Mouse (Mus musculus): ENCODE results near the gene Lrrc7. TPM values are rescaled to one million over a fixed set of nuclear protein-coding genes. Genes with fewer than 3 reads are reported as not detected.

Lrrc7 gene
- polyA plus RNA-seq, 1 experiment from 2014 or later, result 0.41 TPM

GRCm38 (mm10) chr3:158559691-158560650 is 2.0 kb downstream of the Lrrc7 start:
- Histone ChIP-seq H3K4me2 (replicated peaks; ENCODE audit: low read depth) (peak overlapping the region; percentile 94), H3K9me3 (ENCODE audit: control insufficient read depth, low read length) (no peaks in the 10 kb centered on the region), H3K27ac (replicated peaks) (no peak overlapping the region), H3K4me1 (replicated peaks; ENCODE audit: control insufficient read depth, insufficient read depth) (no peaks in the 10 kb centered on the region), H3K4me3 (ENCODE audit: low read depth, low read length) (peak overlapping the region; percentile 22), H3K27me3 (ENCODE audit: control insufficient read depth, insufficient read depth, low read length) (peaks cover 7% of the 10 kb centered on the region; the same call in 1 of the 2 replicates), H3K9ac (ENCODE audit: low read length) (no peak overlapping the region), H3K36me3 (ENCODE audit: control insufficient read depth, insufficient read depth, low read length) (no peaks in the 10 kb centered on the region)
- no peak for DNase-seq (ENCODE audit: low spot score)
- ATAC-seq (ENCODE audit: low FRiP score, low TSS enrichment), result no peak
- no peak for TF ChIP-seq CTCF (IDR thresholded peaks at IDR 0.05; ENCODE audit: low read depth)
- TF ChIP-seq EP300 (optimal IDR thresholded peaks at IDR 0.05), result no peak
- 5% methylated on average over 18 of the region's 18 CpGs for WGBS

GRCm38 (mm10) chr3:158559131-158559658 is 2.8 kb downstream of the Lrrc7 start:
- Histone ChIP-seq H3K9me3 (ENCODE audit: control insufficient read depth, low read length) (no peaks in the 10 kb centered on the region), H3K4me2 (replicated peaks; ENCODE audit: low read depth) (peak overlapping the region; percentile 94), H3K4me3 (ENCODE audit: low read depth, low read length) (peak overlapping the region; percentile 22; the same call in 1 of the 2 replicates), H3K27me3 (ENCODE audit: control insufficient read depth, insufficient read depth, low read length) (peaks cover 7% of the 10 kb centered on the region; the same call in 1 of the 2 replicates), H3K9ac (ENCODE audit: low read length) (no peak overlapping the region), H3K4me1 (replicated peaks; ENCODE audit: control insufficient read depth, insufficient read depth) (no peaks in the 10 kb centered on the region), H3K27ac (replicated peaks) (no peak overlapping the region), H3K36me3 (ENCODE audit: control insufficient read depth, insufficient read depth, low read length) (no peaks in the 10 kb centered on the region)
- no peak; the same call in 1 of the 2 replicates for ATAC-seq (ENCODE audit: low FRiP score, low TSS enrichment)
- DNase-seq (ENCODE audit: low spot score), result no peak
- TF ChIP-seq EP300 (optimal IDR thresholded peaks at IDR 0.05) (no peak), CTCF (IDR thresholded peaks at IDR 0.05; ENCODE audit: low read depth) (no peak)
- 21% methylated on average over 5 of the region's 5 CpGs for WGBS

- no peaks in the 10 kb centered on the region for H3K36me3 ChIP-seq (ENCODE audit: control insufficient read depth, insufficient read depth, low read length)
- no peak overlapping the region for H3K4me2 ChIP-seq (replicated peaks; ENCODE audit: low read depth)
- H3K27ac ChIP-seq (replicated peaks), result no peak overlapping the region
- TF ChIP-seq CTCF (IDR thresholded peaks at IDR 0.05; ENCODE audit: low read depth), result no peak
- TF ChIP-seq EP300 (optimal IDR thresholded peaks at IDR 0.05), result no peak
- ATAC-seq (ENCODE audit: low FRiP score, low TSS enrichment) (no peak), DNase-seq (ENCODE audit: low spot score) (no peak)
- peaks cover 7% of the 10 kb centered on the region; the same call in 1 of the 2 replicates for H3K27me3 ChIP-seq (ENCODE audit: control insufficient read depth, insufficient read depth, low read length)
- no peak overlapping the region for H3K9ac ChIP-seq (ENCODE audit: low read length)
- no peaks in the 10 kb centered on the region for H3K4me1 ChIP-seq (replicated peaks; ENCODE audit: control insufficient read depth, insufficient read depth)
- H3K4me3 ChIP-seq (ENCODE audit: low read depth, low read length), result no peak overlapping the region
- H3K9me3 ChIP-seq (ENCODE audit: control insufficient read depth, low read length), result no peaks in the 10 kb centered on the region
Measured at GRCm38 (mm10) chr3:158558631-158559030, 3.4 kb downstream of the Lrrc7 start.

DNA sequence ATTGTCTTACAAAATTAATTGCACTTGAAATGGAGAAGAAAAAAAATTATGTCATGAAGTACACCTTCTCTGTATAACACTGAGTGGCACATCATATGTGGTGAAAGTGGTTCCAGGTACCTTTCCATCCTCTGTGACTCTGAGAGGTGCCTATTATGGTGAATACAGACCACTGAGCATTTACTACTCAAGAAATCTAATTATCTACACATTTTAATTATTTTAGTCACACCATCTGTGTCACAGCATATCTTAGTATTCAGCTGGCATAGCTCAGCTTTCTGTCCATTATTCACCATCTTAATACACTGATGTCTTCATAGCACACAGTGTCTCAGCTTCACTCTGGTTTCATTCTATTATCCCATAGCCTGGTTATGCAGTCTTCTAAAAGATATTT is 7.7 kb downstream of the Lrrc7 start:
- DNase-seq (ENCODE audit: low spot score) (no peak), ATAC-seq (ENCODE audit: low FRiP score, low TSS enrichment) (no peak)
- no peak overlapping the region for H3K9ac ChIP-seq (ENCODE audit: low read length)

GRCm38 (mm10) chr3:158552105-158552504 is 9.9 kb downstream of the Lrrc7 start:
- no peaks in the 10 kb centered on the region for H3K9me3 ChIP-seq (ENCODE audit: control insufficient read depth, low read length)
- no peaks in the 10 kb centered on the region for H3K4me1 ChIP-seq (replicated peaks; ENCODE audit: control insufficient read depth, insufficient read depth)
- no peaks in the 10 kb centered on the region for H3K36me3 ChIP-seq (ENCODE audit: control insufficient read depth, insufficient read depth, low read length)
- H3K9ac ChIP-seq (ENCODE audit: low read length), result no peak overlapping the region
- H3K4me2 ChIP-seq (replicated peaks; ENCODE audit: low read depth), result no peak overlapping the region
- no peak overlapping the region for H3K27ac ChIP-seq (replicated peaks)
- no peaks in the 10 kb centered on the region for H3K27me3 ChIP-seq (ENCODE audit: control insufficient read depth, insufficient read depth, low read length)
- no peak overlapping the region for H3K4me3 ChIP-seq (ENCODE audit: low read depth, low read length)
- no peak for DNase-seq (ENCODE audit: low spot score)
- ATAC-seq (ENCODE audit: low FRiP score, low TSS enrichment), result no peak
- TF ChIP-seq CTCF (IDR thresholded peaks at IDR 0.05; ENCODE audit: low read depth) (no peak), EP300 (optimal IDR thresholded peaks at IDR 0.05) (no peak)
- WGBS, result 67% methylated on average over 5 of the region's 5 CpGs

More for the DNA sequence above, 7.7 kb downstream of the Lrrc7 start:
- no peaks in the 10 kb centered on the region for H3K36me3 ChIP-seq (ENCODE audit: control insufficient read depth, insufficient read depth, low read length)
- H3K4me1 ChIP-seq (replicated peaks; ENCODE audit: control insufficient read depth, insufficient read depth), result no peaks in the 10 kb centered on the region
- H3K4me3 ChIP-seq (ENCODE audit: low read depth, low read length), result no peak overlapping the region
- TF ChIP-seq CTCF (IDR thresholded peaks at IDR 0.05; ENCODE audit: low read depth) (no peak), EP300 (optimal IDR thresholded peaks at IDR 0.05) (no peak)
- H3K9me3 ChIP-seq (ENCODE audit: control insufficient read depth, low read length), result no peaks in the 10 kb centered on the region
- no peak overlapping the region for H3K27ac ChIP-seq (replicated peaks)
- no peaks in the 10 kb centered on the region for H3K27me3 ChIP-seq (ENCODE audit: control insufficient read depth, insufficient read depth, low read length)
- H3K4me2 ChIP-seq (replicated peaks; ENCODE audit: low read depth), result no peak overlapping the region

DNA sequence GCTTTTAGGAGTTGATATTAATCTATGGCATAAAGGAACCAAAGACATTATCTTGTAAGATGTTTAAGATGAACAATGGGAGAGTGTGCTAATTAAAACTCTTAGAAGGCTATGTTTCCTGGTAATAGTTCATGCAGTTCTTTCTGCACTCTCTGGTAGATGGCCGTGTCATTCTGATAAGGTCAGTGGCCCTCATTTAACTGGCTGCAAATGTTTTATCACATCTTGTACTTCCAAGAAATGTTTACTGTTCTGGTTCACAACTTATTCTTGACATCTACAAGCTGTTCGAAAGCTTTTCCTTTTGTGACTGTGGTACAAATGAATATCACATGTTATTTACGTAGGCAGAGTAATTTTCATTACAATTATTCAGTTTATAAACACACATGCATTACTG is 18.5 kb downstream of the Lrrc7 start:
- H3K4me1 ChIP-seq (replicated peaks; ENCODE audit: control insufficient read depth, insufficient read depth), result no peaks in the 10 kb centered on the region
- H3K9me3 ChIP-seq (ENCODE audit: control insufficient read depth, low read length), result no peaks in the 10 kb centered on the region
- no peak overlapping the region for H3K27ac ChIP-seq (replicated peaks)
- H3K4me3 ChIP-seq (ENCODE audit: low read depth, low read length), result no peak overlapping the region
- no peak for DNase-seq (ENCODE audit: low spot score)
- no peak overlapping the region for H3K9ac ChIP-seq (ENCODE audit: low read length)
- no peaks in the 10 kb centered on the region for H3K27me3 ChIP-seq (ENCODE audit: control insufficient read depth, insufficient read depth, low read length)
- ATAC-seq (ENCODE audit: low FRiP score, low TSS enrichment), result peak; percentile 51; the same call in 1 of the 2 replicates
- H3K4me2 ChIP-seq (replicated peaks; ENCODE audit: low read depth), result no peak overlapping the region
- no peaks in the 10 kb centered on the region for H3K36me3 ChIP-seq (ENCODE audit: control insufficient read depth, insufficient read depth, low read length)
- 50% methylated on average over 3 of the region's 3 CpGs for WGBS
- TF ChIP-seq CTCF (IDR thresholded peaks at IDR 0.05; ENCODE audit: low read depth) (no peak), EP300 (optimal IDR thresholded peaks at IDR 0.05) (no peak)
